ENCODE assay signal across 8 mouse cellular contexts in the genomic region with DNA sequence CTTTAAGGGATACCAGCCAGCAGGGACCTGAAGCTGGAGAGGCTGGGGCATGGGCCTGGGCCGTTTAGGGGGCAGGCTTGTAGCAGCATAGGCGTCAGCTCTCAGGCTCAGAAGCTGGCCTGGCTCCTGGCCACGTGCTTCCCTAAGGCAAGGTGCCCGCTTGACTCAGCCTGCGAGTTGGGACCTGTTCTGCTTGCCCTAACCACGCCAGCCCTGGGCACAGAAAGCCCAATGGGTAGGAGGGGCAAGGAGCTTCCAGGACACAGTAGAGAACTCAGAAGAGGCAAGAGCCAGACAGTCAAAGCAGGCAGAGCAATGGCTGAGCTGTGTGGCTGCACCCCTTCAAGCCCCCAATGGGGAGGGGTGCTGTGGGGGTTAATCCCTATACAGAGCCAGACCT. TPM values are rescaled to one million over a fixed set of nuclear protein-coding genes. Genes with fewer than 3 reads are reported as not detected.
DNase-seq lines count a peak whose midpoint lies in the region; TF ChIP-seq lines count a peak whose summit lies in the region.

No protein-coding gene starts in this region.

- DNase-seq in spleen, adult 2 months (ENCODE audit: low read depth in 1 of 2, low spot score in 2 of 2), result no peak
- no peak for DNase-seq in spleen, postnatal 4 days (ENCODE audit: low spot score in 2 of 2)
- DNase-seq in gastrocnemius, adult 2 months, result peak; percentile 82
- peak; percentile 55 for DNase-seq in kidney, adult 18-20 months
- DNase-seq in lung, postnatal 36 days, result peak; percentile 64
- DNase-seq in spleen, adult 18-20 months, result no peak
- no peak for DNase-seq in embryo, embryonic 9.5 days (ENCODE audit: extremely low spot score)
- DNase-seq in layer of hippocampus, postnatal 14 days (ENCODE audit: low spot score in 2 of 2), result no peak

- no peak overlapping the region for H3K4me3 ChIP-seq in spleen, adult 2 months (ENCODE audit: extremely low read depth, insufficient read depth, insufficient read length)
- H3K4me3 ChIP-seq in gastrocnemius, adult 2 months, result no peak overlapping the region

- no peak for TF ChIP-seq CTCF in spleen, adult 2 months (IDR thresholded peaks at IDR 0.05; ENCODE audit: extremely low read depth, insufficient read depth, insufficient read length, insufficient replicate concordance)
- TF ChIP-seq CTCF in gastrocnemius, adult 2 months (IDR thresholded peaks at IDR 0.05), result no peak

- intact Hi-C loops in gastrocnemius, adult 2 months (cut with DNase I), result loop anchor here (1.0 kb wide), 1 partner anchor 37 kb away; the partner anchor contains the start of gene Kif26a

- peak overlapping the region; percentile 1; the same call in 1 of the 2 replicates for H3K27ac ChIP-seq in spleen, adult 2 months (ENCODE audit: insufficient read depth, low read length)
- peak overlapping the region; percentile 83 for H3K27ac ChIP-seq in gastrocnemius, adult 2 months

- H3K36me3 ChIP-seq in spleen, adult 2 months (ENCODE audit: control insufficient read depth, insufficient read depth, low read length), result no peaks in the 10 kb centered on the region

- TF ChIP-seq POLR2A in spleen, adult 2 months (IDR thresholded peaks at IDR 0.05; ENCODE audit: low read depth, low read length), result no peak

- H3K27me3 ChIP-seq in spleen, adult 2 months (ENCODE audit: control insufficient read depth, insufficient read depth, low read length), result no peaks in the 10 kb centered on the region

- no peaks in the 10 kb centered on the region for H3K4me1 ChIP-seq in spleen, adult 2 months (ENCODE audit: control insufficient read depth, insufficient read depth, insufficient read length)

- WGBS in spleen, adult 2 months, result 47% methylated on average over 6 of the region's 6 CpGs

RNA-seq across cellular contexts. Expression of gene Kif26a, which starts 37.7 kb away (rescaled TPM):
- 1.8 and 2.1 TPM in 2 replicates for polyA plus RNA-seq in spleen, adult 2 months (2012; rRNA removed)
- 1 to 10 TPM; 3.6 to 3.7 TPM for total RNA-seq in gastrocnemius, adult 2 months (2021)
- total RNA-seq in layer of hippocampus, postnatal 14 days (2021), result 1 to 10 TPM; 7.0 to 8.9 TPM

Comparison
In these comparisons a context has a peak if more than half of its experiments do, and no peak if none do; other contexts are left out.
1. DNase-seq: peak in gastrocnemius, adult 2 months (single experiment), kidney, adult 18-20 months (single experiment) and lung, postnatal 36 days (single experiment); none in spleen, adult 2 months (0 of 2), spleen, postnatal 4 days (0 of 2), spleen, adult 18-20 months (0 of 2), embryo, embryonic 9.5 days (single experiment) and layer of hippocampus, postnatal 14 days (0 of 2).